Comparison of ENCODE assay signal across 17 mouse cellular contexts in genomic region chr2:125594786-125595185, GRCm38 (mm10).
"Had no signal": no experiment of that assay in that cellular context is flagged by ENCODE, and none has a peak within 500 bp of the region (broad histone marks: within the 10 kb centered on the region; RNA-seq: fewer than 3 reads in every experiment).

No protein-coding gene starts in this region.

- ATAC-seq: midbrain, embryonic 13.5 days had no signal

- DNase-seq: lung, adult 18-20 months; lung, embryonic 14.5 days; lung, postnatal 10 days; lung, postnatal 4 days; retina, postnatal 1 day; right cerebral cortex, adult 18-20 months; right cerebral cortex, postnatal 25 days; right cerebral cortex, postnatal 4 days; spleen, adult 18-20 months; thymus, adult 18-20 months; thymus, postnatal 14 days; thymus, postnatal 36 days had no signal

- H3K9ac ChIP-seq: lung, embryonic 14.5 days; midbrain, embryonic 13.5 days; neural tube, embryonic 13.5 days; neural tube, embryonic 15.5 days had no signal

- H3K4me3 ChIP-seq: midbrain, embryonic 10.5 days; midbrain, embryonic 13.5 days; myocyte; neural tube, embryonic 13.5 days; neural tube, embryonic 15.5 days had no signal

- H3K27ac ChIP-seq: midbrain, embryonic 10.5 days; midbrain, embryonic 13.5 days; neural tube, embryonic 13.5 days; neural tube, embryonic 15.5 days had no signal

- H3K9me3 ChIP-seq: midbrain, embryonic 10.5 days; midbrain, embryonic 13.5 days; neural tube, embryonic 13.5 days; neural tube, embryonic 15.5 days had no signal

- H3K4me1 ChIP-seq: midbrain, embryonic 10.5 days; midbrain, embryonic 13.5 days; neural tube, embryonic 13.5 days; neural tube, embryonic 15.5 days had no signal

- H3K4me2 ChIP-seq: lung, embryonic 14.5 days; midbrain, embryonic 13.5 days; neural tube, embryonic 13.5 days; neural tube, embryonic 15.5 days had no signal

- H3K27me3 ChIP-seq: midbrain, embryonic 13.5 days; neural tube, embryonic 13.5 days; neural tube, embryonic 15.5 days had no signal
